Mouse (Mus musculus): Measurements from ENCODE around the gene Ankfn1.

Ankfn1 gene

DNA sequence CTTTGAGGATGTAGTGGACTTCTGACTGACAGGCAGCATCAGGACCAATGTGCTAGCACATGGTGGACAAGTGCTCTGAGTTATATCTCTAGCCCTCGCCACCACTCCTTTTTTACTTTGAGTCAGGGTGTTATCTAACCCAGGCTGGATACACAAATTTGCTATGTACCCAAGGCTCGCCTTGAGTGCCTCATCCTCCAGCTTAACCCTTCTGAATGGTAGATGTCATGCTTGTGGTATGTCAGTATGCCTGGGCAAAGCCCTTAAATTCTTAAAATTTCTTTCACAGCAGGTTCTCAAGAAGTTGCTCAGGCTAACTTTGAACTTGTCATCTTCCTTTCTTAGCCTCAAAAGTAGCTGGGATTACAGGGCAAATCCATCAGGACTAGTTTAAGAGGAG is 421.0 kb downstream of the Ankfn1 start:
- DNase-seq, result no peak

- no peak for DNase-seq
These were observed 421.4 kb downstream of the Ankfn1 start for GRCm38 (mm10) chr11:89356018-89356417.

DNA sequence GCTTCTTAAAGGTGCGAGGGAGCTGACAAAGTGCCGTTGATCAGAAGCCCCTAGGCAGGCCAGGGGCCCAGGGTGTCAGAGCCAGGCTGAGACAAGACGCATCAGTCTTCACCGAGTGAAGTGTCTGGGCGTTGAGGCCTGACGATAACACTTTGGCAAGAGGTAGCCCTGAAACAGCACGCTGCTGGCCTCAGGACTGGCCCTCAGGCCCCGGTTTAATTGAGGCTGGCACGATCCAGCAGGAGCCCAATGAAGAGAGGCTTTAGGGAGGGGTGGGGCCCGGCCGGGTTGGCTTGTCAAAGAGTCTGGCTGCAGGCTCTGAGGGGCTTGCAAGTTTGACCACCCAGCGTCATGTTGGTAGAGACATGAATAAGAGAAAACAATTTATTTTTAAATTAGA is 437.2 kb downstream of the Ankfn1 start:
- no peak for DNase-seq
